Mouse (Mus musculus): ENCODE results near the gene Zfp787. TPM values are rescaled to one million over a fixed set of nuclear protein-coding genes. Genes with fewer than 3 reads are reported as not detected.
"Not testable (repeated sequence)": the region's sequence is repeated elsewhere in the genome, so short reads cannot be mapped to it uniquely, and the experiment has no call there.

Gene Zfp787
- total RNA-seq (2021): 10 to 100 TPM; 27.3 to 30.7 TPM
- long read RNA-seq, experiment 1, transcript Zfp787-201 (3 exons, 1,897 nt): major isoform, 9 of 18 reads
- long read RNA-seq, experiment 1, transcript Zfp787-204 (3 exons, 576 nt): minor isoform, 5 of 18 reads
- long read RNA-seq, experiment 1, partial matches to known transcripts: 0 of 18 reads
- long read RNA-seq, experiment 1, other reads (novel, unspliced or antisense): 3 of 18 reads
- long read RNA-seq, experiment 2, transcript Zfp787-204 (3 exons, 576 nt): major isoform, 6 of 22 reads
- long read RNA-seq, experiment 2, transcript Zfp787-201 (3 exons, 1,897 nt): major isoform, 6 of 22 reads
- long read RNA-seq, experiment 2, partial matches to known transcripts: 0 of 22 reads
- long read RNA-seq, experiment 2, other reads (novel, unspliced or antisense): 9 of 22 reads

DNA sequence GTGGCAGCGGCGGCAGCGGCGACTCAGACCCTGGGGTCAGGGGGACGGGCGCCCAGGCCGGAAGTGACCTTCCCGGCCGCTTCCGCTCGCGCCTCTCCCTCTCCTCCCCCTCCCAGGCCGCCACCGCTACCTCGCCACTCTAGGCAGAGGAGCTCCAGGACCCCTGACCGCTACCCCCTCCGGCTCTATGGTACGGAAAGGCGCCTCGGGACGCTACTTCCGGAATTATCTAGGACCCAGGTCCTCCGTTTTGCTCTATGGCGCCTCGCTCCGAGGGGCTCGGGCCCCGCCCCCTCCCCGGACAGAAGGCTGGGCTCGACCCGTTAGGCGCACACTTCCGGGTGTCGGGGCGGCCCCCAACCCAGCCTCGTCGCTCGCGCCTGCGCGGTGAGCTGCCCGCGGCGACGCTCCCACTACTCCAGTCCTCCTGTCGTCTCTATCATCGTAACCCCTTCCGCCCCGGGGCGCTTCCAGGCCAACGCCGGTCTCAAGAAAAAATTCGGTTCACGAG lies at the start of gene Zfp787:
Gene Zfp787, minus strand, starts transcription at position 97 of the 511 bp plus-strand sequence.
- peak; percentile 98 for DNase-seq

DNA sequence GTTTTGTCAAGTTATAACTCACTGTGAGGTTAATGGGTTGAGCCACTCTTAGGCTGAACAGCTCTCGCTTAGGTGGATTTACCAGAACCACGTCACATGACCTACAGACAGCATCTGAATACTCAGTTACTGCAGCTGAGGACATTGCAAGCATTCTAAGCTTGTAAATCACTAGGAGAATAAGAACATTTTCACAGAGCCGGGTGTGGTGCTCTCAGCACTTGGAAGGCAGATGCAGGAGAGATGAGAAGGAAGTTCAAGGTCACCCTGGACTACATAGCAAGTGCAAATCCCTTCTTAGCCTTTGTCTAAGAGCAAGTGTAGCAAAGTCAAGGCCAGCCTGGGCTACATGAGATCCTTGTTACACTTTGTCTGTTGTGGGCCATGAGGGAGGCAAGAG lies 48.4 kb upstream of the Zfp787 start:
- DNase-seq: no peak

DNA sequence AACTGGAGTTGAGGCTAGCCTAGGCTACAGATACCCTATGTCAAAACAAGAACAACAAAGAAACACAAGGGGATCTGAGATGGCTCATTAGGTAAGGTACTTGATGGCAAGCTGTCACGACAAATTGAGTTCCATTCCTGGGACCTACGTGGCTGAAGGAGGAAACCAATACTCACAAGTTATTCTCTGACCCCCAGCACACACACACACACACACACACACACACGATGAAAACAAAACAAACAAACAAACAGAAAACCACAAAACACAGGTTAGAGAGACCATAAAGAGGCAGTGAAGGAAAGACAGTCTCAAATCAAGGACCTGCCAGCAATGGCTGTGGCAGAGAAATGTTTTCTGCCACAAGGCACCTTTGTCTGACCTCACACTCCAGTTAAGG lies 41.0 kb upstream of the Zfp787 start, which contains the start of gene Galp:
Gene Galp, plus strand, starts transcription at position 301 of the 400 bp plus-strand sequence.
- DNase-seq: no peak

DNA sequence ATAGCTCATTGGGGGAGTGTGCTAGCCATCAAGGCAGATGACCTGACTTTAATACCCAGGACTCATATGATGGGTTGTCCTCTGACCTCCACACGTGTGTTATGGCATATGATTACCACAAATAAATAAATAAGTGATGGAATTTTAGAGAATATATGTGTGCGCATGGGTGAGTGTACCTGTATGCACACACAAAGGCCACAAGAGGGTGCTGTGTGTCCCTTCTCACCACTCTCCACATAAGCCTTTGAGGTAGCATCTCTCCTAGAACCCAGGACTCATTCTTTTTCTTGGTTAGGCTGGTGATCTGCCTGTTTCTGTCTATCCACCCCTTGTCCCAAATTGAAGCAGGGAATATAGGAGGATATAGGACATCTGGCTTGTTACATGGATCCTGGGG lies 40.0 kb upstream of the Zfp787 start:
- no peak for DNase-seq

DNA sequence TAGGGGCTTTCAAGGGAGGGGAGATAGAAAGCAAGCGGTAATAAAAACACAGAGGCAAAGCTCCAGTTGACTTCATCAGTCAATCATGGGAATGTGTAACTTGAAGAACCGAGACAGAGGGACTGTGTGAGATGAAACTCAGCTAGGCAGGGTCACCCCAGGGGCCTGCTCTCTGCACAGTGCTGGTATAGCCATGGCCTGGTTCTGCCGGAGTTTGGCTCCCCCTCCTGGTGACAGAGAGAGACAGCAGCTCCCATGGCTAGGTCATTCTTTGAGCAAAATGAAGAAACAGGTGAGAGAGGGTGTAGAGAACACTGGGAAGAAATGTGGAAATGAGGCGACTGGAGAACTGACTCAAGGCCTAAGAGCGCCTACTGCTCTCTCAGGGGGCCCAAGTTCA lies 38.3 kb upstream of the Zfp787 start:
- peak; percentile 22 for DNase-seq

DNA sequence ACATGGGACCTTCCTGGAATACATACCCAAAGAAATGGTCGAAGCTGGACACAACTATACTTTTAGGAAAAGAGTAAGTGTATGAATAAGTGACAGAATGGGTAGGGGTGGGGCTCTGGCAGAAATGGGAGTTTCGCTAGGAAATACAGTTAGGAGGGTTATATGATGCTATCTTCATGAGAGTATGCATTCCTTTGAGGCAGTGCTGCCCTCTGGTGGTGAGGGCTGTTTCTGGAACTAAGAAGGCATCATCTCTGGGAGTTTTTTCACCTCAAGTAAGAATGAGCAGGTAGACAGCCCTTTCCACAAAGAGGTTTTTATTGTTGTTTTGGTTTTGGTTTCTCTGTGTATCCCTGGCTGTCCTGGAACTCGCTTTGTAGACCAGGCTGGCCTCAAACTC lies 35.6 kb upstream of the Zfp787 start:
- DNase-seq: no peak

DNA sequence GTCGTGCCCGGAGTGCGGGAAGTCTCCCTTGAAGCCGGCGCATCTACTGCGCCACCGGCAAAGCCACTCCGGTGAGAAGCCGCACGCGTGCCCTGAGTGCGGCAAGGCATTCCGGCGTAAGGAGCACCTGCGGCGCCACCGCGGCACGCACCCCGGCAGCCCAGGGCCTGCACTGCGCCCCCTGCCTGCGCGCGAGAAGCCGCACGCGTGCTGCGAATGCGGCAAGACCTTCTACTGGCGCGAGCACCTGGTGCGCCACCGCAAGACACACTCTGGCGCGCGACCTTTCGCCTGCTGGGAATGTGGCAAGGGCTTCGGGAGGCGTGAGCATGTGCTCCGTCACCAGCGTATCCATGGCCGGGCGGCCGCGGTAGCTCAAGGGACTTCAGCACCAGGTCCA lies 33.7 kb upstream of the Zfp787 start:
- no peak for DNase-seq

DNA sequence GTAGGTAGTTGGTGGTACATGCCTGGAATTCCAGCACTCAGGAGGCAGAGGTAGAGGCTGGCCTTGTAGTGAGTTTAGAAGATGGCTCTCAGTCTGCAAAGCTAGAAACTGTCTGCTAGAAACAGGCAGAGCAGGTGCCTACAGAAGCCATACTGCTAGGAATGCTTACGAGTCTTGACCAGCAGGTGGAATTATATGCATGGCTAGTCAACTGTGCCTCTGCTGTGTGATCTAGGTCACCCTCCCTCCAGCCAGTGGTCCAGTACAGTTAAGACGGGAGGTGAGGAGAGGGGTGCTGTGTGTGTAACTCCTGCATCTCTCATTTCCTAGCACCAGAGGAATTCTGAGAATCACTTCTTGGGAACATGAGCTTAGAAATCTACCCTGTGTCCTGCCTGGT lies 31.0 kb upstream of the Zfp787 start:
- no peak for DNase-seq

DNA sequence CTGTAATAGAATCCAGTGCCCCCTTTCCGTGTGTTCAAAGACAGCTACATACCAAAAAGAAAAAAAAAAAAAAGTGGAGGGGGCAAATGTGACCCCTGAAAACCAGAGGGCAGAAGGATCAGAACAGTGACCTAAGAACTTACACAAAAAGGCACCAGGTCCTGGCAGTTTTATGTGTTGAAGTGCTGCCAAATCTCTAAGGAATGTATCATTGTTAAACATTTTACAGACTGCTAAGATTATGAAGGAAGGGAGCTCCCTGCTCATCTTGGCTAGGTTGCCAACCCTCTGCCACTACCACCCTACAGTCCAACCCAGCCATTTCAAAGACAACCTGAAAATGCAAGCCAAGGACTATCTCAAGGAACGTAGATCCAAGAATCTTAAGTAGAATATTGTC lies 30.4 kb upstream of the Zfp787 start:
- no peak for DNase-seq

DNA sequence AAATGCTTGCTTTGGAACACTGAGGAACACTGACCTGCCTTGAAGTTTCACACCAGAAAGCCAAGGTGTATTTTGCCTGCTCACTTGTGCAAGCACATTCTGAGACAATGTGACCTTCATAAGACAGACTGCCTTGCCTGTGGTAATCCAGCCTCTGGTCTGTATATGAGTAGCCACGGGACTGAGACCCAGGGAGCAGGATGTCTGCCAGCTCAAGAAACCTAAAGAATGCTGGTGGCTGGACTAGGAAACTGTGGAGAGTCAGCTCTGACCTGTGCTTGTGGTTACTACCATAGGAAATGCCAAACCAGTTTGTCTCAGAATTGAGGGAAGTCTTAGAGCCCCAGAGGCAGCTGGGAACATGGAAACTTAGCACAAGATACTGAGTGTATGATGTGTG lies 29.6 kb upstream of the Zfp787 start:
- no peak for DNase-seq

DNA sequence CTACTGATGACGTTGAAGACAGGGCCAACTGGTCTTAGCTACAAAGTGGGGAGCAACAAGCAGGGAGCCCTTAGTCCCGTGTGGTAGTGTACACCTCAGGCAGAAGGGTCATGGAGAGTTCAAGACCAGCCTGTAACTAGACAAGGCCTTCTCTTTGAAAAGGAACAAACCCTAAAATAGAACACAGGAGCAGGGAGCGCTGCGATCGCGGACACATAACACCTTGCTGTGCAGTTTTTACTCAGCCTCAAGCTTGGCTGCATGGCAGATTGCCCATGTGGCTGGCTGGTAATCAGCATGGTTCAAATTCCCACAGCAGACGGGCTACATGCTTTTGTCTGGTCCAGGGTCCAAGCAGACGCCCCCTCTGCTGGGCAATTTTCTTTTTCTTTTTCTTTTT lies 28.7 kb upstream of the Zfp787 start:
- DNase-seq: peak; percentile 9

DNA sequence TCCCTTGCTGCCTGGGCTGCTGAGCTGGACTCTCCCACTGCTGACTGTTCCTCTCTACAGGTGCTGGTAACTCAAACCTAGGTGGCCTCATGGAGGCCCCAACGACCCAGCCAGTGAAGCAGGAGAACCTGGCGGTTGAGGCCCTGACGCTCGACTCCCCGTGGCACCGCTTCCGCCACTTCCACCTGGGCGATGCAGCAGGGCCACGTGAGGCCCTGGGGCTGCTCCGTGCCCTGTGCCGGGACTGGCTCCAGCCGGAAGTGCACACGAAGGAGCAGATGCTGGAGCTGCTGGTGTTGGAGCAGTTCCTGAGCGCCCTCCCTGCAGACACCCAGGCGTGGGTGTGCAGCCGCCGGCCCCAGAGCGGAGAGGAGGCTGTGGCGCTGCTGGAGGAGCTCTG lies 28.0 kb upstream of the Zfp787 start:
- no peak for DNase-seq

DNA sequence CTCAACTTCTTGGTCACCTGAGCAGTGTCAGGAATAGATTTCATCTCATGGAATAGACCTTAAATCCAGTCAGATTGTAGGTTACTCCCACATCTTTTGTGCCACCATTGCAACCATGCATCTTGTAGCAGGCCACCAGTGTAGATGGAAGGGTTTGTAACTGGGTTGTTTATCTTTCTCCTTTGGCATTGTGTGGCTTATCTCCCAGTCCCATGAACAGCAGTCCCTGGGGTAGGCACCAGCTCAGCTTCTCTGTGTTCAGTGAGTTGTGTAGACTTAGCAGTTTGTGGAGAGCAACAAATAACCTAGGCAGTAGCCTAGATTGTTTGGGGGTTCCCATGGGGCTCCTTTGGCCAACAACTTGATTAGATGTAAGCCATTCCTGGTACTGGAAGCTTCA lies 27.1 kb upstream of the Zfp787 start:
- no peak for DNase-seq

DNA sequence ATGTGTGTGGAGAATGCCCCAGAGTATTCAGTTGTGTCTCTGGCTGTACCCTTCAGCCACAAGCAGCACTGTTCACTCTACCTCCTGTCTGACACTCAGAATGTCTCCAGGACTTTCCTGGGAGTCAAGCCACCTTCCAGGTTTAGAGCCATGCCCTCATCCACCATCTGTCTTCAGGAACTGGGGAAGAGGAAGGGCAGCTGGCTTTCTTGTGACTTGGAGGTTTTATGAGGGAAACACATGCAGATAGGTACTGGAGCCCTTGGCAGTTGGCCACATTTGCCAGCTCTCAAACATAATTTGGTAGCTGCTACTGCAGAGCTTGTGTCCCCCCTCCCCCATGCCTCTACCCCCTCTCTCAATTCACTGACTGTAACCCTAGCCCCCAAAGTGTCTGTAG lies 23.2 kb upstream of the Zfp787 start:
- DNase-seq: no peak

DNA sequence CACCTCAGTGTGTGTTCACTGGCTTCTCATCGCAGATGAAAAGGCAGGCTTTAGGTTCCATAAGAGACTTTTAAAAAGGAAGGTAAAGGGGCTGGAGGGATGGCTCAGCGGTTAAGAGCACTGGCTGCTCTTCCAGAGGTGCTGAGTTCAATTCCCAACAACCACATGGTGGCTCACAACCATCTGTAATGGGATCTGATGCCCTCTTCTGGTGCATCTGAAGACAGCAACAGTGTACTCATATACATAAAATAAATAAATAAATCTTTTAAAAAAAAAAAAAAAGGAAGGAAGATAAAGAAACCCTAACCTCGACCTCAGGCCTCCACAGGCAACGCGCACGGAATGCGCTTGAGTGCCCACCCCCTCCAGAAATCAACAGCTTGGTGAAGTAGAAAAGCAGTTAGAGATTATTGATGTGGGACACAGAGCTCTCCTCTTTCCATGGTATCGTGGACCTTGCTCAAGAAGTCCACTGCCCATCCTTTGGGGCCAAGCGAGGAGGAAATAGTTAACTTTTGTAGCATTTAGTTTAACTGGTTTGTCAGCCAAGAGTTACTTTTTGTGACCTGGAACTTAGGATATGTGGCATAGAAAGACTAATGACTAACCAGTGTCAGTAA lies 18.7 kb upstream of the Zfp787 start:
- not testable (repeated sequence) for DNase-seq

DNA sequence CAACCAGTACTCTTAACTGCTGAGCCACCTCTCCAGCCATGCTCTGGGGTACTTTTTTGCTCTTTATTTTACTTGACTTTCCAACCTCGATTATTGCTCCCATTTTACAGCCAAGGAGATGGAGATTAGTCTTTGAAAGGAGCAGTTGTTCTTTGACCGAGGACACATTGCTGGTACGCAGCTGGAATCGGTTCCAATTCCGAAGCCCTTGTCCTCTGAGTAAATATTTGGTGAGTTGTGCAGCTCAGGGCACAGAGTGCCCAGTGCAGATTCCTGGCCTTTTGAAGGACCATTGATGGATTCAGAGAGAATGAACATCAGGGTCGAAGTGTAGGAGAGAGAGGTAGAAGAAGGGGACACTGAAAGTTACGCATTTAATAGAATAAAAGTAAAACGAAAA lies 18.1 kb upstream of the Zfp787 start:
- no peak for DNase-seq

DNA sequence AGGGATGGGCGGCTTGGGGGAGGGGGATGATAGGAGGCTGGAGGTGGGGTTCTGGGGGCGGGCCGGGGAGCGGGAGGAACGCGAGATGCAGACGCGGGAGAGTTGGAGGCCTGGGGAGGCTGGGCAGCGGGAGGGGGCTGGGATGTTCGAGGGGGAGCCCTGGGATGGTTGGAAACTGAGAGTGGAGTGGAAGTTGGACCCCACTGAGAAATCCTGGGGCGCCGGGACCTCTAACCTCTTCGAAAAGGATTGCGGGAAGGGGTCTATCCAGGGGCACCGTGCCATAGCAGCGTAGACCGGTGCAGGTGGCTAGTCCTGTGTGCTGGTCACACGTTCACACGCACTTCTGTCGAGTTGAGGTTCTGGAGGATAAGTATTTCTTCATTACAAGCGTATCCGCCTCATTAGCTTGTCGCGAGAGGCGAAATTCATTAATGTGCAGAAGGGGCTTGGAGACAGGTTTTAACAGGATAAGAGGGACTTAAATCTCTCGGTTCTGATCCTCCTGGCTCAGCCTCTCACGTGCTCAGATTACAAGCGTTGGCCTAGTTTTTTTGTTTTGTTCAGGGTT lies 17.0 kb upstream of the Zfp787 start:
- DNase-seq: no peak

DNA sequence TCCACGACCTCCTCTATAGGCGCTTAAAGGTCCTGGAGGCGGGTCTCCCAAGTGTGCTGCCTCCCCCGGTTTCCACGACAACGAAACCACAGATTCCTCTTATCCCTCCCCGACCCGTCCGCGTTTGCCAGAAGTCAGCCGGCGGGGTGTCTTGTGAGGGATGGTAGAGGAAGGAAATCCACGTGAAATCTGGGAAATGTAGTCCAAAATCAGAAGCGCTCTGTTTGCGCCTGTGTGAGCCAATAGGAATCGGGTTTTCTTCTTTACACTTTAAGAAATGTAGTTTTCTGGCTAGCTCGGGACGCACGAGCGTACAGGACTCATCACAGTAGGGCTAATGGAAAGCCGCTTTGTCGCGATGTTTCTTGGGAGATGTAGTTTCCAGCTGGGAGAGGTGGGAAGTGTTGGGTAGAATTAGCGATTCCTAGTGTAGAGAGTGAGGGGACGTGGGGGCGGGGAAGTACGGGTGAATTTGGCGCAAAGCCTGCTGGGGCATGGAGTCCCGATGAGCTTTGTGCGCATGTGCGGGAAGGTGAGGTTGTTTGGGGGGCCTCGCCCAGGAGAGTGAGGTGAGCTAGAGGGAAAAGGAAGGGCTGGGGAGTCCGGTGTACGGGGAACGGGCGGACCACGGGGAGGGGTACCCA lies 16.3 kb upstream of the Zfp787 start, which contains the start of gene Zfp444:
Gene Zfp444, plus strand, starts transcription at position 221 of the 644 bp plus-strand sequence.
- DNase-seq: peak; percentile 93

DNA sequence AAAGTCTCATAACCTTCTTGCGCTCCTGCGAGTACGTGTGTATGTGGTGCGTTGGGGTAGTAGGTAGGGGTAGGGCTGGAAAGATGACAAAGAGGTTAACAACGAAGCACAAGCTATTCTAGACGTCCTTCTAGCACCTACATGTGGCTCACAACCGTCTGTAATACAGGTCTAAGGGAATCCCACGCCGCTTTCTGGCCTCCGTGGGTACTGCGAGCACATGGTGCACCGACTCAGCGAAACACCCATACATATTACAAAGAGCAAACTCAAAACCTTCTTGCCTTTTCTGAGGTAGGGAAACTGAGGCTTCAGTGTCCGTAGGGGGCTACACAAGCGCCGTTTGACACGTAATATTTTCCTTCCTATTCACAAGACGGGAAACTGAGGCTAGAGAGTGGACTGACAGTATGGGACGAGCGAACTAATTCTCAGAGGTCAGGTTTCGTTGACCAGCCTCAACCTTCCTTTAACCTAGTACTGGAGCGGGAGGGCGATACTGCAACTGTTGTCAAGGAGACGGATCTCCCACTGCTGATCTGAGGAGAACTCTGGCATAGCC lies 15.7 kb upstream of the Zfp787 start:
- DNase-seq: peak; percentile 33

DNA sequence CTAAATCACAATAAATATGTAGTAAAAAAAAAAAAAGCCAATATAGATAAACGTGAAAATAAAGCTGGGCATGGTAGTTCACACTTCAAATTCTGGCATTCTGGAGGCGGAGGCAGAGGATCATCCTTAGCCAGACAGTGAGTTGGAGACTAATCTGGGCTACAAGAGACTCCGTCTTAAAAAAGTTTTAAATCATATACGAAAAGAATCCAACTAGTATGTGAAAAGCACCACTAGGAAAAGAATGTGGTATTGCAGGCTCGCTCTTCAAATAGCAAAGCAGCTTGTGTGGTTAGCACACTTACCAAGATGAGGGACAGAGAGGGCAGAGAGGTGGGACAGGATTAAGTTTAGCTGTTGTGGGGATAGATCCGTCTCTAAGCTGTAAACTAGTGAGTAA lies 15.1 kb upstream of the Zfp787 start:
- DNase-seq: no peak

DNA sequence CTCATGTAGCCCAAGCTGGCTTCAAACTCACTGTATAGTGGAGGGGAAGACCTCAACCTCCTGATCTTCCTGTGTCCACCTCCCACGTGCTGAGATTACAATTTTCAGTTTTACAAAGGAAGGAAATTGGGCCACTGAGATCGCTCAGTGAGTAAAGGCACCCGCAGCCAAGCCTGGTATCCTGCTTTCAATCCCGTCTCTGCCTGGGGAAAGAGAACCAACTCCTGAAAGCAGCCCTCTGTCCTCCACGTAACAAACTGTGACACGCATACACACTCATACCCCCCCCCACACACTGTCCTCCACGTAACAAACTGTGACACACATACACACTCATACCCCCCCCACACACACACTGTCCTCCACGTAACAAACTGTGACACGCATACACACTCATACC lies 14.6 kb upstream of the Zfp787 start:
- DNase-seq: no peak

DNA sequence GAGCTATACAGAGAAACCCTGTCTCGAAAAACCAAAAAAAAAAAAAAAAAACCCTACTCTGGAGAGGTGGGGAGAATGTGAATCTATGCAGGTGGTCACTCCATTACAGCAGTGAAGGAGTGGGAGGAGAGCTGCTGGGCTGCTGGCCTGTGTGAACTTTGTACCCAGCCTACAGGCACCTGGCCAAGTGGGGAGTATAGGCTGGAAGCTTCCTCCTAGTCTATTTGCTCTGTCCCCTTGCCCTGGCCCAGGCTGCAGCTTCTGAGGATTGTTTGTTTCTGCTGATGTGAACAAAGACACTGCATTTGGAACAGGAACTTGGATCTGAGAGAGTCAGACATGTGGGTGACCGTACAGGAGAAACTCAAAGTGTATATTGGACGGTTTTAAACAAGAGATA lies 13.6 kb upstream of the Zfp787 start:
- no peak for DNase-seq
